Mouse (Mus musculus): ENCODE measurements around the gene Irf2bp2. TPM values are rescaled to one million over a fixed set of nuclear protein-coding genes. Genes with fewer than 3 reads are reported as not detected.

Irf2bp2 gene
- polyA plus RNA-seq, 1 experiment from 2014 or later = 9.7 TPM

GRCm38 (mm10) chr8:126583018-126583417, 10.8 kb downstream of the Irf2bp2 start:
- no peak for ATAC-seq (ENCODE audit: insufficient number of reproducible peaks, insufficient read depth, low FRiP score, low read depth)
- WGBS = 54% methylated on average over 2 of the region's 2 CpGs
- H3K4me2 ChIP-seq (replicated peaks; ENCODE audit: low read depth, low read length) = no peak overlapping the region
- no peak overlapping the region for H3K4me3 ChIP-seq (ENCODE audit: low read depth, low read length)
- peaks cover 6% of the 10 kb centered on the region; the same call in 1 of the 2 replicates for H3K9me3 ChIP-seq (ENCODE audit: control insufficient read depth, low read depth, low read length)
- H3K27ac ChIP-seq (ENCODE audit: low read length) = peak overlapping the region; percentile 96; the same call in 1 of the 2 replicates
- no peak overlapping the region for H3K9ac ChIP-seq (replicated peaks; ENCODE audit: low read depth, low read length)
- H3K4me1 ChIP-seq (ENCODE audit: control insufficient read depth, insufficient read depth, low read length) = peaks cover 17% of the 10 kb centered on the region; the same call in 1 of the 2 replicates
- peaks cover 11% of the 10 kb centered on the region; the same call in 1 of the 2 replicates for H3K36me3 ChIP-seq (ENCODE audit: control insufficient read depth, insufficient read depth, low read length)
- no peaks in the 10 kb centered on the region for H3K27me3 ChIP-seq (ENCODE audit: control insufficient read depth, insufficient read depth, low read length)

DNA sequence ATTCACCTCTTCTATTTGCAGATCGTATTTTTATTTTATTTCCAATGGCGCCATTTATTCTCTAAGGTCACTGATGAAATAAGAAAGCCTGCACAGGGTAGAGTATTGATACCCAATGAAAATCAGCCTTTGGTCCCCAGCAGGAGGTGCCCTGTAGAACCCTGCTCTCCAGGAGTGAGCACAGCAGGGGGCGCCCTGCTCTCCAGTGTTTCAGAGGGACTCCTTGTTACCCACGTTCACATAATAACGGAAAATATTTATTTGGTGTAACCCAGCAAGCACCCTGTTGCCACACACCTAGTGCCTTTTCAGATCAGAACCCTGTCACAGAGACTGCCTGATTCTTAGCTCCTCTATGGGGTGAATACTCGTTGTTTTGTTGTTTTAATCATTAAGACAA, 11.3 kb downstream of the Irf2bp2 start:
- Histone ChIP-seq H3K27me3 (ENCODE audit: control insufficient read depth, insufficient read depth, low read length) (no peaks in the 10 kb centered on the region), H3K36me3 (ENCODE audit: control insufficient read depth, insufficient read depth, low read length) (peaks cover 7% of the 10 kb centered on the region; the same call in 1 of the 2 replicates), H3K27ac (ENCODE audit: low read length) (peak overlapping the region; percentile 96; the same call in 1 of the 2 replicates), H3K9ac (replicated peaks; ENCODE audit: low read depth, low read length) (no peak overlapping the region), H3K4me1 (ENCODE audit: control insufficient read depth, insufficient read depth, low read length) (peaks cover 12% of the 10 kb centered on the region; the same call in 1 of the 2 replicates), H3K4me3 (ENCODE audit: low read depth, low read length) (no peak overlapping the region), H3K4me2 (replicated peaks; ENCODE audit: low read depth, low read length) (no peak overlapping the region), H3K9me3 (ENCODE audit: control insufficient read depth, low read depth, low read length) (peaks cover 6% of the 10 kb centered on the region; the same call in 1 of the 2 replicates)
- ATAC-seq (ENCODE audit: insufficient number of reproducible peaks, insufficient read depth, low FRiP score, low read depth) = no peak
- WGBS = 48% methylated on average over 6 of the region's 6 CpGs

DNA sequence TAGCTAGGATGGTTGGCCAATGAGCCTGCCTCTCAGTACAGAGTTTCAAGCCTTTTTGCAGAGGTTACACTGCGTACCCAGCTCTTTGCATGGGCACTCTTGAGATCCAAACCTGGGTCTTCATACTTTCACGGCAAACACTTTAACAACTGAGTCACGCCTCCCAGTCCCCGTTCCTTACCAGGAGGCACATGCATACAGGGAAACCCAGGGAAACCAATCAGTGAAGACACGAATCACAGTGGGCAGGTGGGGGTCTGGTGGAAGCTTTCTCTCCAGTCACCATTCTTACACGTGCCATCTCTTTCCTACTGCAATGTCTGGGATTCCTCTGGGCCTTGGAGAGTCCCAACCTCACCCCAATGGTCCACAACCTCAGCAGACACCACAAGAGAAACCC, 12.1 kb downstream of the Irf2bp2 start:
- peaks cover 6% of the 10 kb centered on the region; the same call in 1 of the 2 replicates for H3K9me3 ChIP-seq (ENCODE audit: control insufficient read depth, low read depth, low read length)
- no peaks in the 10 kb centered on the region for H3K27me3 ChIP-seq (ENCODE audit: control insufficient read depth, insufficient read depth, low read length)
- no peak overlapping the region for H3K4me2 ChIP-seq (replicated peaks; ENCODE audit: low read depth, low read length)
- no peak overlapping the region for H3K4me3 ChIP-seq (ENCODE audit: low read depth, low read length)
- no peak overlapping the region for H3K27ac ChIP-seq (ENCODE audit: low read length)
- peaks cover 9% of the 10 kb centered on the region; the same call in 1 of the 2 replicates for H3K4me1 ChIP-seq (ENCODE audit: control insufficient read depth, insufficient read depth, low read length)
- no peak for ATAC-seq (ENCODE audit: insufficient number of reproducible peaks, insufficient read depth, low FRiP score, low read depth)
- H3K36me3 ChIP-seq (ENCODE audit: control insufficient read depth, insufficient read depth, low read length) = peaks cover 4% of the 10 kb centered on the region; the same call in 1 of the 2 replicates
- H3K9ac ChIP-seq (replicated peaks; ENCODE audit: low read depth, low read length) = no peak overlapping the region
- 90% methylated on average over 6 of the region's 6 CpGs for WGBS

DNA sequence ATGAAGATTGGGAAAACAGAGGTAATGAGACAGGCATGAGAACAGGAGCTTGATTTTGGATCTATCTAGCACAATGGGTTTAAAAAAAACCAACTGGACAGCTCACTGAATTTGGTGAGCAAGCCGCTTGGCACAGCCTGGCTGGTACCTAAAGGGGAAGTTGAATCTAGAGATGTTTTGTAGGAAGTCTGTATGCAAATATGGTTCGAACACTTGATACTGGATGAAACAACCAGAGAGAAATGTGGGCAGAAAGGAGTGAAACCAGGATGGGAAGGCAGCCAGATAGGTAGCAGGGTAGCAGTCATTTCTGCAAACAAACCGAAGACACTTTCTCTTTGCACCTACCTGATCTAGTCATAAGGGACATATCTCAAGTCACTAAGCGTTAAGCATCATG, 13.0 kb downstream of the Irf2bp2 start:
- peaks cover 7% of the 10 kb centered on the region; the same call in 1 of the 2 replicates for H3K4me1 ChIP-seq (ENCODE audit: control insufficient read depth, insufficient read depth, low read length)
- no peak for ATAC-seq (ENCODE audit: insufficient number of reproducible peaks, insufficient read depth, low FRiP score, low read depth)
- H3K9ac ChIP-seq (replicated peaks; ENCODE audit: low read depth, low read length) = no peak overlapping the region
- H3K27ac ChIP-seq (ENCODE audit: low read length) = no peak overlapping the region
- no peaks in the 10 kb centered on the region for H3K36me3 ChIP-seq (ENCODE audit: control insufficient read depth, insufficient read depth, low read length)
- no peaks in the 10 kb centered on the region for H3K27me3 ChIP-seq (ENCODE audit: control insufficient read depth, insufficient read depth, low read length)
- H3K9me3 ChIP-seq (ENCODE audit: control insufficient read depth, low read depth, low read length) = peaks cover 6% of the 10 kb centered on the region; the same call in 1 of the 2 replicates
- WGBS = 96% methylated on average over 4 of the region's 4 CpGs
- H3K4me3 ChIP-seq (ENCODE audit: low read depth, low read length) = no peak overlapping the region
- no peak overlapping the region for H3K4me2 ChIP-seq (replicated peaks; ENCODE audit: low read depth, low read length)

GRCm38 (mm10) chr8:126580086-126580485, 13.7 kb downstream of the Irf2bp2 start:
- Histone ChIP-seq H3K9me3 (ENCODE audit: control insufficient read depth, low read depth, low read length) (peaks cover 6% of the 10 kb centered on the region; the same call in 1 of the 2 replicates), H3K27me3 (ENCODE audit: control insufficient read depth, insufficient read depth, low read length) (no peaks in the 10 kb centered on the region), H3K4me1 (ENCODE audit: control insufficient read depth, insufficient read depth, low read length) (peaks cover 4% of the 10 kb centered on the region; the same call in 1 of the 2 replicates), H3K4me3 (ENCODE audit: low read depth, low read length) (no peak overlapping the region), H3K27ac (ENCODE audit: low read length) (no peak overlapping the region), H3K4me2 (replicated peaks; ENCODE audit: low read depth, low read length) (no peak overlapping the region), H3K9ac (replicated peaks; ENCODE audit: low read depth, low read length) (no peak overlapping the region), H3K36me3 (ENCODE audit: control insufficient read depth, insufficient read depth, low read length) (no peaks in the 10 kb centered on the region)
- 97% methylated on average over 1 of the region's 1 CpGs for WGBS
- no peak for ATAC-seq (ENCODE audit: insufficient number of reproducible peaks, insufficient read depth, low FRiP score, low read depth)

- Histone ChIP-seq H3K27ac (ENCODE audit: low read length) (no peak overlapping the region), H3K9me3 (ENCODE audit: control insufficient read depth, low read depth, low read length) (peaks cover 6% of the 10 kb centered on the region; the same call in 1 of the 2 replicates), H3K27me3 (ENCODE audit: control insufficient read depth, insufficient read depth, low read length) (no peaks in the 10 kb centered on the region), H3K4me2 (replicated peaks; ENCODE audit: low read depth, low read length) (no peak overlapping the region), H3K4me3 (ENCODE audit: low read depth, low read length) (no peak overlapping the region), H3K4me1 (ENCODE audit: control insufficient read depth, insufficient read depth, low read length) (no peaks in the 10 kb centered on the region), H3K9ac (replicated peaks; ENCODE audit: low read depth, low read length) (no peak overlapping the region), H3K36me3 (ENCODE audit: control insufficient read depth, insufficient read depth, low read length) (no peaks in the 10 kb centered on the region)
- 91% methylated on average over 3 of the region's 3 CpGs for WGBS
- no peak for ATAC-seq (ENCODE audit: insufficient number of reproducible peaks, insufficient read depth, low FRiP score, low read depth)
Measured at GRCm38 (mm10) chr8:126578641-126579040, 15.1 kb downstream of the Irf2bp2 start.

DNA sequence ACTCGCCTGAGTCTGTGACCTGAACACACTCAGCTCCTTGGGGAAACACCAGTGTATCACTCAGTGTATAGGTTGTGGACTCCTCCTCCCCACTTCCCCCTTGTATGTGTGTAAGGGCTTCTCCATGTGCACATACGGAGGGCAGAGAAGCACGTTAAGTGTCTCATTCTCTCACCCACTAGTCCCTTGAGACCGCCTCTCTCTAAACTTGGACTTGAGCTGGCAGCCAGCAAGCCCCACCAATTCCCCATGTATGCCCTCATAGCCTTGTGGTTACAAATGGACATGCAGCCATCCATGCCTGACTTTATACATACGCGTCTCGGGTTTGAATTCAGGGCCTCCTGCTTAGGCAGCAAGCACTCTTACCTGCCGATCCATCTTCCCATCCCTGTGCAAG, 16.9 kb downstream of the Irf2bp2 start:
- no peak overlapping the region for H3K9ac ChIP-seq (replicated peaks; ENCODE audit: low read depth, low read length)
- H3K27ac ChIP-seq (ENCODE audit: low read length) = no peak overlapping the region
- H3K4me3 ChIP-seq (ENCODE audit: low read depth, low read length) = no peak overlapping the region
- H3K4me1 ChIP-seq (ENCODE audit: control insufficient read depth, insufficient read depth, low read length) = no peaks in the 10 kb centered on the region
- WGBS = 93% methylated on average over 8 of the region's 8 CpGs
- no peaks in the 10 kb centered on the region for H3K36me3 ChIP-seq (ENCODE audit: control insufficient read depth, insufficient read depth, low read length)
- H3K4me2 ChIP-seq (replicated peaks; ENCODE audit: low read depth, low read length) = no peak overlapping the region
- peaks cover 6% of the 10 kb centered on the region; the same call in 1 of the 2 replicates for H3K9me3 ChIP-seq (ENCODE audit: control insufficient read depth, low read depth, low read length)
- no peak for ATAC-seq (ENCODE audit: insufficient number of reproducible peaks, insufficient read depth, low FRiP score, low read depth)
- no peaks in the 10 kb centered on the region for H3K27me3 ChIP-seq (ENCODE audit: control insufficient read depth, insufficient read depth, low read length)

- Histone ChIP-seq H3K27me3 (ENCODE audit: control insufficient read depth, insufficient read depth, low read length) (no peaks in the 10 kb centered on the region), H3K4me3 (ENCODE audit: low read depth, low read length) (no peak overlapping the region)
Measured at GRCm38 (mm10) chr8:126576086-126576485, 17.7 kb downstream of the Irf2bp2 start.

More at GRCm38 (mm10) chr8:126576086-126576485, 17.7 kb downstream of the Irf2bp2 start:
- no peaks in the 10 kb centered on the region for H3K4me1 ChIP-seq (ENCODE audit: control insufficient read depth, insufficient read depth, low read length)
- no peaks in the 10 kb centered on the region for H3K36me3 ChIP-seq (ENCODE audit: control insufficient read depth, insufficient read depth, low read length)
- no peak overlapping the region for H3K27ac ChIP-seq (ENCODE audit: low read length)
- no peak overlapping the region for H3K4me2 ChIP-seq (replicated peaks; ENCODE audit: low read depth, low read length)
- ATAC-seq (ENCODE audit: insufficient number of reproducible peaks, insufficient read depth, low FRiP score, low read depth) = no peak
- H3K9me3 ChIP-seq (ENCODE audit: control insufficient read depth, low read depth, low read length) = peaks cover 6% of the 10 kb centered on the region; the same call in 1 of the 2 replicates
- no peak overlapping the region for H3K9ac ChIP-seq (replicated peaks; ENCODE audit: low read depth, low read length)

Data from stomach, embryonic 14.5 days (tissue).